Mouse (Mus musculus): ENCODE data around the gene Gfod1. TPM values are rescaled to one million over a fixed set of nuclear protein-coding genes. Genes with fewer than 3 reads are reported as not detected.
A peak's percentile ranks its signal among the peaks of the same experiment; 100 is the strongest.

The Gfod1 gene
- total RNA-seq, 1 experiment: 4.8 TPM

DNA sequence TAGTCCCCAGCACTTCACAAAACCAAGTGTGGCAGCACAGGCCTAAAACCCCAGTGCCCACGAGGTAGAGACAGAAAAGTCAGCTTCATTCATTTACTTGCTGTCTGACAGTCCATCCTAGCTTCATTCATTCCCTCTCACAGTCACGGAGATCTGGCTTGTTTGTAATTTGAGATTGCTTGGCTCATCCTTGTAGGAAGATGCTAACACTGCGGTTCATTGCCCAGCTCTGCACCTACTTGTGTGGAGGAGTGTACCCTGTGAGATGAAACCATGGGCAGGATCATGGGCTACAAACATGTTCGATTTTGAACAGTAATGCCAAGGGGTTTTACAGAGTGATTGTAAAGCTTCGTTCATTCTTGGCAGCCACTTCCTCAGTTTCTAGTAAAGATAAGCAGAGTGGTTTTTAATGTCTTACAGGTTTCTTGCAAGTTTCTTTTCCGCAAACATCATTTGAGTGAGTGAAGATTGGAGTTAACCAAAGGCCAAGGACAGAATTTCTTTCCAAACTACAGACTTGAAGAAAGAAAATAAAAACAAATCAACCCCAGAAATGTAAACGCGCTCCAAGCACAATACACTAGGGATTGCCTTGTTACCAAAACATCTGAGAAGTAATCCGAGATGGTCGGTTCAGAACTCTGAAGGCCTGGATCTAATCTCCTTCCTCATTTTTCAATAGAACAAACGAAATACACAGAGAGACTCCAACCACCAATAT, 27.9 kb upstream of the Gfod1 start:
- Histone ChIP-seq H3K27ac (ENCODE audit: insufficient read depth, low read depth, low read length, poor library complexity, severe bottlenecking) (no peak overlapping the region), H3K9me3 (ENCODE audit: control insufficient read depth, insufficient read depth, low read depth, low read length) (no peaks in the 10 kb centered on the region), H3K36me3 (ENCODE audit: control insufficient read depth, insufficient read depth, low read length, poor library complexity, severe bottlenecking) (no peaks in the 10 kb centered on the region), H3K9ac (ENCODE audit: insufficient read depth, low read depth, low read length, poor library complexity, severe bottlenecking) (no peak overlapping the region), H3K4me1 (ENCODE audit: control insufficient read depth in 2 of 2, insufficient read depth in 2 of 2, low read length in 2 of 2, poor library complexity in 1 of 2) (peaks cover 2 to 6% of the 10 kb centered on the region in 2 experiments; a peak in 1 of 4 replicates), H3K4me3 (ENCODE audit: insufficient read depth in 1 of 2, low read depth in 1 of 2, low read length in 2 of 2, poor library complexity in 1 of 2, severe bottlenecking in 1 of 2) (no peak overlapping the region)
- TF ChIP-seq HCFC1 (IDR thresholded peaks at IDR 0.05; ENCODE audit: borderline replicate concordance, insufficient read depth, low read length) (no peak), ZC3H11A (IDR thresholded peaks at IDR 0.05; ENCODE audit: borderline replicate concordance, low read depth, low read length) (no peak), MAFK (IDR thresholded peaks at IDR 0.05; ENCODE audit: insufficient read depth, low read depth, low read length) (no peak), ZNF384 (IDR thresholded peaks at IDR 0.05; ENCODE audit: low read depth, low read length) (no peak), CHD2 (IDR thresholded peaks at IDR 0.05; ENCODE audit: low read depth, low read length) (no peak)
- in situ Hi-C loops (cut with MboI; ENCODE audit: low sequenced_read_pairs in 2 of 2, unreplicated experiment in 2 of 2): no loop called here
- DNase-seq (ENCODE audit: low read depth, low spot score): no peak

DNA sequence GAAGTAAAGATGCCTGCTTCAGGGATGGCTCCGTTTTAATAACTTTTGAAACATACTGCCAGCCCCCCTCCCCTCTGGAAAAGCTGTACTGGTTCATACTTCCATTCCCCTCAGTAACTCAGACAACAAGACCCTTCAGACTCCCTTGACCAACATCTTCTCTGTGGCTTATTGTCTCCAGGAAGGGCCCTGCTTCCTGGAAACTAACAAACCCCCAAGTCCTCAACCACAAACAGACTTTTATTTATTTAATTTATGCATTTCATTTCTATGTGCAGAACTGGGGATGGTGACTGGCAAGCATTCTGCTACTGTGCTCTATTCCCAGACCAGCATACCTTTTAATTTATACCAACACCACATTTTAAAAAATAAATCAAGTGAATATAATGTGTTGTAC, 21.5 kb upstream of the Gfod1 start:
- DNase-seq (ENCODE audit: low read depth, low spot score): no peak
- Histone ChIP-seq H3K4me3 (ENCODE audit: insufficient read depth in 1 of 2, low read depth in 1 of 2, low read length in 2 of 2, poor library complexity in 1 of 2, severe bottlenecking in 1 of 2) (no peak overlapping the region), H3K36me3 (ENCODE audit: control insufficient read depth, insufficient read depth, low read length, poor library complexity, severe bottlenecking) (no peaks in the 10 kb centered on the region), H3K27ac (ENCODE audit: insufficient read depth, low read depth, low read length, poor library complexity, severe bottlenecking) (no peak overlapping the region), H3K9ac (ENCODE audit: insufficient read depth, low read depth, low read length, poor library complexity, severe bottlenecking) (no peak overlapping the region), H3K9me3 (ENCODE audit: control insufficient read depth, insufficient read depth, low read depth, low read length) (no peaks in the 10 kb centered on the region), H3K4me1 (ENCODE audit: control insufficient read depth in 2 of 2, insufficient read depth in 2 of 2, low read length in 2 of 2, poor library complexity in 1 of 2) (peaks cover 0 to 3% of the 10 kb centered on the region in 2 experiments; a peak in 1 of 4 replicates)
- in situ Hi-C loops (cut with MboI; ENCODE audit: low sequenced_read_pairs in 2 of 2, unreplicated experiment in 2 of 2): loop anchor here in 1 of 2 experiments (10.0 kb wide), 2 partner anchors 121 to 151 kb away; partner anchors contain the start of gene Tbc1d7
- TF ChIP-seq ZC3H11A (IDR thresholded peaks at IDR 0.05; ENCODE audit: borderline replicate concordance, low read depth, low read length) (no peak), HCFC1 (IDR thresholded peaks at IDR 0.05; ENCODE audit: borderline replicate concordance, insufficient read depth, low read length) (no peak), ZNF384 (IDR thresholded peaks at IDR 0.05; ENCODE audit: low read depth, low read length) (no peak), CHD2 (IDR thresholded peaks at IDR 0.05; ENCODE audit: low read depth, low read length) (no peak), MAFK (IDR thresholded peaks at IDR 0.05; ENCODE audit: insufficient read depth, low read depth, low read length) (no peak)

DNA sequence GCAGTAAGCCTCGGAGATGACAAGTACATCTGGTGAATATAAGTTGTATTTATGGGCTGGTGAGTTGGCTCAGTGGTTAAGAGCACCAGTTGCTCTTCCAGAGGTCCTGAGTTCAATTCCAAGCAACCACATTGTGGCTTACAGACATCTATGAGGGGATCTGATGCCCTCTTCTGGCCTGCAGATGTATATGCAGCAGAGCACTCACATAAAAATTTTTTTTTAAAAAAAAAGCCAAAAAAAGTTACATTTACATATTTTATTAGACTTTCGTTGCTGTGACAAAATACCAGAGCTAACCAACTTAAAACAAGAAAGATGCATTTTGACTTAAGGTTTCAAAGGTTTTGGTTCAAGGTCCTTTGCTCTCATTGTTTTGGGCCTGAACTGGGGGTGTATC, 17.5 kb upstream of the Gfod1 start:
- Histone ChIP-seq H3K4me3 (ENCODE audit: insufficient read depth in 1 of 2, low read depth in 1 of 2, low read length in 2 of 2, poor library complexity in 1 of 2, severe bottlenecking in 1 of 2) (no peak overlapping the region), H3K36me3 (ENCODE audit: control insufficient read depth, insufficient read depth, low read length, poor library complexity, severe bottlenecking) (no peaks in the 10 kb centered on the region), H3K9me3 (ENCODE audit: control insufficient read depth, insufficient read depth, low read depth, low read length) (no peaks in the 10 kb centered on the region), H3K9ac (ENCODE audit: insufficient read depth, low read depth, low read length, poor library complexity, severe bottlenecking) (no peak overlapping the region), H3K4me1 (ENCODE audit: control insufficient read depth in 2 of 2, insufficient read depth in 2 of 2, low read length in 2 of 2, poor library complexity in 1 of 2) (peaks cover 0 to 3% of the 10 kb centered on the region in 2 experiments; a peak in 2 of 4 replicates), H3K27ac (ENCODE audit: insufficient read depth, low read depth, low read length, poor library complexity, severe bottlenecking) (no peak overlapping the region)
- in situ Hi-C loops (cut with MboI; ENCODE audit: low sequenced_read_pairs in 2 of 2, unreplicated experiment in 2 of 2): loop anchor here in 1 of 2 experiments (10.0 kb wide), 2 partner anchors 117 to 147 kb away; partner anchors contain the start of gene Tbc1d7
- DNase-seq (ENCODE audit: low read depth, low spot score): no peak
- no peak for TF ChIP-seq CHD2 (IDR thresholded peaks at IDR 0.05; ENCODE audit: low read depth, low read length)
- no peak for TF ChIP-seq HCFC1 (IDR thresholded peaks at IDR 0.05; ENCODE audit: borderline replicate concordance, insufficient read depth, low read length)
- TF ChIP-seq ZNF384 (IDR thresholded peaks at IDR 0.05; ENCODE audit: low read depth, low read length): 0 out of 2 replicates have a peak, but pooled peaks have one; percentile 56
- TF ChIP-seq ZC3H11A (IDR thresholded peaks at IDR 0.05; ENCODE audit: borderline replicate concordance, low read depth, low read length): no peak
- no peak for TF ChIP-seq MAFK (IDR thresholded peaks at IDR 0.05; ENCODE audit: insufficient read depth, low read depth, low read length)

DNA sequence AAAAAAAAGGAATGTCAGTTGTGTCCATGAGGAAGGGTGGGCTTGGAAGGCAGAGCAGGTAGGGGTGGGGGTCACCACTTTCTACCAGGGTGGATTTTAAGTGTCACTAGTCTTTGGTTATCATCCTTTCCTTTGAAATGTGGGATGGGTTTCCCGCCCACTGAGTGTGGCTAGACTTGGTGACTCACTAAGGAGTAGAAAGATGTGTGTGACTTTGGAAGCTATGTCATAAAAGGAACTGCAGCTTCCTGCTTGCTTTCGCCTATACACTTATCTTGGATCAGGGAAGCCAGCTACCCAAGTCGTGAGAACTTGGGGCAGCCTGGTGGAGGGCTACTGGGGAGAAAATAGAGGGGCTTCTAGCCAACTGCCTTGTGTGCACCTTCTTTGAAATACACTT, 15.4 kb upstream of the Gfod1 start:
- Histone ChIP-seq H3K4me1 (ENCODE audit: control insufficient read depth in 2 of 2, insufficient read depth in 2 of 2, low read length in 2 of 2, poor library complexity in 1 of 2) (peaks cover 0 to 3% of the 10 kb centered on the region in 2 experiments; a peak in 2 of 4 replicates), H3K9ac (ENCODE audit: insufficient read depth, low read depth, low read length, poor library complexity, severe bottlenecking) (no peak overlapping the region), H3K4me3 (ENCODE audit: insufficient read depth in 1 of 2, low read depth in 1 of 2, low read length in 2 of 2, poor library complexity in 1 of 2, severe bottlenecking in 1 of 2) (no peak overlapping the region), H3K36me3 (ENCODE audit: control insufficient read depth, insufficient read depth, low read length, poor library complexity, severe bottlenecking) (no peaks in the 10 kb centered on the region), H3K27ac (ENCODE audit: insufficient read depth, low read depth, low read length, poor library complexity, severe bottlenecking) (no peak overlapping the region), H3K9me3 (ENCODE audit: control insufficient read depth, insufficient read depth, low read depth, low read length) (no peaks in the 10 kb centered on the region)
- DNase-seq (ENCODE audit: low read depth, low spot score): no peak
- in situ Hi-C loops (cut with MboI; ENCODE audit: low sequenced_read_pairs in 2 of 2, unreplicated experiment in 2 of 2): loop anchor here in 1 of 2 experiments (10.0 kb wide), 1 partner anchor 135 kb away; no protein-coding TSS in a partner anchor
- TF ChIP-seq ZNF384 (IDR thresholded peaks at IDR 0.05; ENCODE audit: low read depth, low read length) (no peak), ZC3H11A (IDR thresholded peaks at IDR 0.05; ENCODE audit: borderline replicate concordance, low read depth, low read length) (no peak), HCFC1 (IDR thresholded peaks at IDR 0.05; ENCODE audit: borderline replicate concordance, insufficient read depth, low read length) (no peak), CHD2 (IDR thresholded peaks at IDR 0.05; ENCODE audit: low read depth, low read length) (no peak), MAFK (IDR thresholded peaks at IDR 0.05; ENCODE audit: insufficient read depth, low read depth, low read length) (no peak)

Measured in ES-E14 (cell line).